Mouse (Mus musculus) ovary, postnatal 14 days (tissue): ENCODE data around the gene Tmem94.
"Not testable (repeated sequence)": the region's sequence is repeated elsewhere in the genome, so short reads cannot be mapped to it uniquely, and the experiment has no call there.

Experiments used
- DNase-seq: peaks from one replicate; pipeline ENCODE4 v3.0.0; 2022; ENCODE audit warnings: low spot score

The Tmem94 gene

GRCm38 (mm10) chr11:115765103-115765606 lies at the start of gene Tmem94:
TSS of gene Tmem94 (plus strand) at chr11:115765433.
- peak; percentile 99 for DNase-seq

GRCm38 (mm10) chr11:115716410-115717338 lies 48.6 kb upstream of the Tmem94 start:
- no peak for DNase-seq

GRCm38 (mm10) chr11:115717660-115718390 lies 47.4 kb upstream of the Tmem94 start:
- no peak for DNase-seq

- DNase-seq: peak; percentile 84
These were observed 42.6 kb upstream of the Tmem94 start for GRCm38 (mm10) chr11:115722638-115723037.

- no peak for DNase-seq
These were observed 42.0 kb upstream of the Tmem94 start for GRCm38 (mm10) chr11:115723231-115723630.

- no peak for DNase-seq
These were observed 31.1 kb upstream of the Tmem94 start for GRCm38 (mm10) chr11:115734041-115734686.

- no peak for DNase-seq
These were observed 27.5 kb upstream of the Tmem94 start for GRCm38 (mm10) chr11:115737608-115738208.

- DNase-seq: no peak
These were observed 26.9 kb upstream of the Tmem94 start for GRCm38 (mm10) chr11:115738275-115738885.

- DNase-seq: no peak
These were observed 24.2 kb upstream of the Tmem94 start for GRCm38 (mm10) chr11:115741070-115741469.

GRCm38 (mm10) chr11:115742926-115743325 lies 22.3 kb upstream of the Tmem94 start:
- DNase-seq: no peak

GRCm38 (mm10) chr11:115744385-115744784 lies 20.8 kb upstream of the Tmem94 start:
- no peak for DNase-seq

GRCm38 (mm10) chr11:115746109-115746508 lies 19.1 kb upstream of the Tmem94 start:
- DNase-seq: no peak

- DNase-seq: no peak
These were observed 18.5 kb upstream of the Tmem94 start for GRCm38 (mm10) chr11:115746762-115747161.

- no peak for DNase-seq
These were observed 17.9 kb upstream of the Tmem94 start for GRCm38 (mm10) chr11:115747351-115747750.

GRCm38 (mm10) chr11:115749834-115750233 lies 15.4 kb upstream of the Tmem94 start:
- no peak for DNase-seq

GRCm38 (mm10) chr11:115751725-115752124 lies 13.5 kb upstream of the Tmem94 start:
- DNase-seq: no peak

- DNase-seq: no peak
These were observed 12.6 kb upstream of the Tmem94 start for GRCm38 (mm10) chr11:115752653-115753052.

- no peak for DNase-seq
These were observed 11.7 kb upstream of the Tmem94 start for GRCm38 (mm10) chr11:115753485-115753884.

GRCm38 (mm10) chr11:115762176-115762575 lies 3.1 kb upstream of the Tmem94 start:
- not testable (repeated sequence) for DNase-seq

GRCm38 (mm10) chr11:115764698-115765097 lies 535 bp upstream of the Tmem94 start:
- no peak for DNase-seq

- no peak for DNase-seq
These were observed 441 bp downstream of the Tmem94 start for GRCm38 (mm10) chr11:115765607-115766141.
